Mouse (Mus musculus) retina, postnatal 1 day (tissue): ENCODE results near the gene Nebl.
A peak's percentile ranks its signal among the peaks of the same experiment; 100 is the strongest.
"Not testable (repeated sequence)": the region's sequence is repeated elsewhere in the genome, so short reads cannot be mapped to it uniquely, and the experiment has no call there.

Source experiments
- DNase-seq: peaks from one replicate; pipeline ENCODE4 v3.0.0-alpha.2; 2012

Gene Nebl

DNA sequence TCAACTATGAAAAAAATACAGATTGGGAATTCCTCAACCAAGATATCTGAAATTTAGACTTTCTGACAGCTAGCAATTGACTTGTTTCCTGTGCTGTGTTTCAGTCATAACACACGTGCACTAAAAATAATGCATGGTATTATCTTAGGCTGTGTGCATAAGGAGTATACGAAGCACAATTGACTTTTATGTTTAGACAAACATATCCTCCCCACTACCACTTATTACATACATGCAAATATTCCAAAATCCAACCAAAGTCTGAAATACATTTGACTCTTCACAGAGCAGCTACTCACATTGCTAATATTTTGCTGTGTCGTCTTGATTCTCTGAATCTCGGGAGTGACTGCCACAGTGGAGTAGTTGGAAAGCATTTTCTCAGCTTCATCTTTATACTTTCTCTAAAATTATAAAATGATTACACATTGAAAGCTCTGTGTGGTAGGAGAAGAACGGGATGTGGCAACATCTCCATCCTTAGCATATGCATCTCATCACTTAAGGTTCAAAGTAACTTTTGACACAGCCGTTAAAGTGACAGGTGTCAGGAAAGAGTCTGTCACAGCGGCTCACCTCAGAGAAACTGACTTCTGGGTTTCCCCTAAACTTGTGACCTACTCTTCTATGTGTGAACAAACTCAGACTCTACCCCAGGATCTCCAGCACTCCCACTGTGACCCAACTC is 340.6 kb downstream of the Nebl start:
- DNase-seq, result no peak

DNA sequence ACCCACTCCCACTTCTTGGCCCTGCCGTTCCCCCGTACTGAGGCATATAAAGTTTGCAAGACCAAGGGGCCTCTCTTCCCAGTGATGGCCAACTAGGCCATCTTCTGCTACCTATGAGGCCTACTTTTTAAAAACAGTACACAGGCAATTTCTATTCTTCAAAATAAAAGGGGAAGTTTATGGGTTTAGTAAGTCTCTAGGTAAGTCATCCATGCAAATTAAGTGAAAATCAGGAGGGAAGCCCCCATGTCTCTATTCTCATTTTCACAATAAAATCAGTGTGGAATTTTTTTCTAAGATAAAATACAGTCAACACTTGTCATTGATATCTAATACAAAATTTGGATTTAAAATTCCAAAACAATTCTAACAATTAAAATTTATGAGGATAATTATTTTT is 341.4 kb downstream of the Nebl start:
- DNase-seq, result no peak

- no peak for DNase-seq
These were observed 341.9 kb downstream of the Nebl start for GRCm38 (mm10) chr2:17389379-17389778.

GRCm38 (mm10) chr2:17382227-17382626 is 349.0 kb downstream of the Nebl start:
- no peak for DNase-seq

DNA sequence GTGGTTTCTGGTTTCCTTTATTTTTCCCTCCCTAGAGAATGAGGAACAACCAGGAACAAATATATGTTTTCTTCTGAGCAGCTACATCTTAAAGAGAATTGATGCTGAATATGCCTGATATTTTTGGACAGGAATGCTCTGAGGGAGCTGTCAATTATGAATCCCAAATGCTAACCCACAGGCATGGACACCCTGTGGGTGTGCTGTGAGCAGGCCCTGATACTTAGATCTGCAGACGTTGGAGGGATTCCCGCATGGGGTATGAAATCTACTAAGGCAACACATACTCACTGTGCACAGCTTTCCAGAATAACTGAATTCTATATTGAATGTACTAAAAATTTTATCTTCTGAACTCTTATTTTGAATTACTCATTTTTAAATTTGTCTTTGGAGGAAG is 355.3 kb downstream of the Nebl start:
- DNase-seq, result no peak

DNA sequence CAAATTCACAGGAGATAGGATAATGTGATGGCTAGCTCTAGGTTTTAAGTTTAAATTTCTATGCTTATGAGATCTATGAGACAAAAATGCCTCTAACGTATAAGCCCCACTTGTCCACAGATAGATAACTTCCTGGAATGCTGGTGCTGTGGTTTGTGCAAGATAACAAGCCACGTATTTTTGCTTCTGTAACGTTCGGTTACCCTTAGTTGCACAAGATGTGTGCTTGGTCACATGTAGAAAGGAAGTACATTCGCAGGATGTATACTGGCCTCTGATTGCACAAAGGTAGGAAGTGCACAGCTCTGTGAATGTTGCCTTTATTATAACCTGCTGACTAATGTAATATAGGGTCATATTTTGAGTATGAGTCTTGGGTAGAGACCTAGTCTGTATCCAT is 365.6 kb downstream of the Nebl start:
- no peak for DNase-seq

DNA sequence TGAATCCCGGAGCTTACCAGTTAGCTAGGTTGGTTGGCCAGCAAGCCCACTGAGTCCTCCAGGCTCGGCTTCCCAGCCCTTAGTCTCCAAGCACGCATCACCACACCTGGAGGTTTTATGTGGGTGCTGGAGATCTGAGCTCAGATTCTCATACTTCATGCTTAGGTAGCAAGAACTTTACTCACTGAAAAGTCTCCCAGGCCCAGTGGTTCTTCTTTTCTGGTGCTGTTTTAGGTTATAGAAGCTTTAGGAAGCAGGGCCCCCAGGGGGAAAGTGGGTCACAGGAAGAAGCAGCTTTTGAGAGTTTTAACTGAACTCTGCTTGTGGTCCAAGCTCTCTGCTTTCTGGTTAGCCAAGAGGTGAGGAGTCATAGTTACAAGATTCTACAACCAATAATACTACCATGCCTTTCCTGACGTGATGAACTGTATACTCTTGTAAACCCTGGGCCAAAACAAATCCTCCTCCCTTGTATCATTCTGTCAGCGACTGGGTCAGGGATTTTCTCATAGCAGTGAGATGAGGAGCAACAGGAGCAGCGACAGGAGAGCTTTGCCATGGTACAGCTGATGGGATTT is 366.2 kb downstream of the Nebl start:
- DNase-seq, result no peak

GRCm38 (mm10) chr2:17363337-17364216 is 367.7 kb downstream of the Nebl start:
- no peak for DNase-seq

DNA sequence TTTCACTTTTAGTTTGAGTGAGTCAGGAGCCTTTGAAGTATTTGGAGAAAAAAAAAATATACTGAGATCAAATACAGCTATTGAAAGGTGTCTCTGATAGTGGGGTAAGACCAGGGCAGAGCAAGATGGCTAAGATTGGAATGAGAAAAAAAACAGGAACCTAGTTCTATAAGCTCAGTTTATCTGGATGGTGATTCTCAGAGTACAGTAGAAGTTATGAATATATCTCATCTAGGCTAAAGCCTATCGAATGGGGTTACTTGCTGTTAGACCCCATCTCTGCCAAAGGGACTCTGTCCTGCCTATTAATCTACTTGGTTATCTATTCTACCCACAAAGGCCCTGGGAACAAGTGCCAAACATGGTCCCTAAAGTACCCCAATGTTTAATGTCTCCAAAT is 369.1 kb downstream of the Nebl start:
- no peak for DNase-seq

- DNase-seq, result no peak
These were observed 386.6 kb downstream of the Nebl start for GRCm38 (mm10) chr2:17344643-17345042.

DNA sequence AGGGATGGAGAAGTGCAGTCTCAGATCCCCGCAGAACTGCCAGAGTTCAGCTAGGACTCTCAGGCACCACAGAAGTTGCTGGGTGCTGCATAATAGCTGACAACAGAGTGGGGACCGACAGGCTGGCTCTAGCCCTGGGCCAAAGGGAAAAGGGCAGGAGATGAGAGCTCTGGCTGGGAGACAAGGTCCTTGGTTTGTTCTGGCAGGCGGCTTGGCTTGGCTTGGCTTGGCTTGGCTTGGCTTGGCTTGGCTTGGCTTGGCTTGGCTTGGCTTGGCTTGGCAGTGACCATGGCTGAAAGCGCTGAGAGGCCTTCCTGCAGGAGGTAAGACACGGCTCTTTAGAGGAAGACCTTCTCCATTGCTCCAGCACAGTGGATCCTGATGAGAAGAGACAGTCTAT is 395.8 kb downstream of the Nebl start:
- DNase-seq, result no peak

DNA sequence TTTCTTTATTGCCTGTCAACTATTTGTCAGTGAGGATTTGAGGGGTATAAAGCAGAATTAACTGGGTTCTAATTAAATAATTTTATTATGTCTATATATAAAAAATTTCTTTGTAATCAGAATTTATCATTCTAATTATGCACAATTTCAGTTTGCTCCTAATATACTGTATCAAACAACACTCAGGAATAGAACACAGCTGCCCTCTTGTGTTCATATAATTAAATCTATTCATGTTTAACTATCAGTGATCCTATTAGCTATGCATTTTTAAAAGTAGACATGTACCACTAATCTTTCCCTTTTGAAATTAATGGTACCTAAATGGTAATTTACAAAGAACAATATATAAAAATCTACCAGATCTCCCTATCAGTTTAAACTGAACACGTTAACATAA is 404.7 kb downstream of the Nebl start:
- peak; percentile 14 for DNase-seq

DNA sequence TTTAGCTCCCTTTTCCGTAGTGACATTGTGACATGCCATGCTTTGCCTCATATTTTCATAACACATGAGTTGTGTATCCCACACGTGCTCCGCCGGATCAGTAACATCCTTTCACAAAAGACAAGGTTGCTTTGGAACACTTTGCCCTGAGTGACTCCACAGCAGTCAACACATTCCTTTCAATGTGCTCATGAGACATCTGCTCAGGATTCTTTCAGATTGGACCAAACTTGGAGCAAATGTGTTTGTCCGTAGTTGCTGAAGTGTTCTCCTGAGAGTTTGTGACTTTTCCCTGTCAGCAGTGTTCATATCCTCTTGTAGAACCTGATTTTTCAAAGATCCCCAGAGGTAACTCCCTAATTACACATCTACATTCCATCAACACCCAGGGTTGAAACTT is 414.4 kb downstream of the Nebl start:
- no peak for DNase-seq

DNA sequence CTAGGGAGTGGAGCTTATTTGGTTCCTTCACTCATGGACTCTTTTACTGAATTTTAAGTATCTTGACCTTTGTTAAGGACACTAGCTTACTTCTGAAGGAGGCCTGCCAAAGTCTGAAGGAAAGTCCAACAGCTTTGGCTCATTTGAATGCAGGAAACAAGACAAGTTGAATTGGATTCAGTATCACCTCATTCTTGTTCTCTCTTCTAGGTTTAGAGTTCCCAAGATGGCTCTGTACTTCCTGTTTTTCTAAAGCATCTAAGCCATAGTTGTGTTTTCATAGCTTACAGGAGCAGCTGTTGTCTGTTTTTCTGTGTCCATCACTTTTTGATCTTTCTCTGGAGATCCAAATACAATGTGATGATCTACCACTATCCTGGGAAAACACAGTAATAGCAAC is 429.9 kb downstream of the Nebl start:
- no peak for DNase-seq

DNA sequence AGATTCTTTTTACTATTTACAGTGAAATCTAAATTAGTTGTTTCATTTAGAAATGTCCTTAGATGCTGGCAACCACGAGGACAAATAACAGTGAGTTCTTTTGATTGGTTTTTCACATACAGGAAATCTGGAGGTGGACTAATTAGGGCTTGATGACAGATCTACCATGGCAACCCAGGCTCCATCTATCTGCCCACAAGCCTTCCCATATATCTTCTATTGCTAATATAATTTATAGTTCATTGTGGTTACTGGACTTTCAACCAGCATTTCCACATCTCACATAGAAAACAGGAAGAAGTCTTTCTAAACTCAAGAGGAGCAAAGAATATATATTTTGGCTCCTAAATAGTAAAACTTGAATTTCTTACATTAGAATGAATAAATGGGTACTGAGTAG is 433.8 kb downstream of the Nebl start:
- DNase-seq, result no peak

DNA sequence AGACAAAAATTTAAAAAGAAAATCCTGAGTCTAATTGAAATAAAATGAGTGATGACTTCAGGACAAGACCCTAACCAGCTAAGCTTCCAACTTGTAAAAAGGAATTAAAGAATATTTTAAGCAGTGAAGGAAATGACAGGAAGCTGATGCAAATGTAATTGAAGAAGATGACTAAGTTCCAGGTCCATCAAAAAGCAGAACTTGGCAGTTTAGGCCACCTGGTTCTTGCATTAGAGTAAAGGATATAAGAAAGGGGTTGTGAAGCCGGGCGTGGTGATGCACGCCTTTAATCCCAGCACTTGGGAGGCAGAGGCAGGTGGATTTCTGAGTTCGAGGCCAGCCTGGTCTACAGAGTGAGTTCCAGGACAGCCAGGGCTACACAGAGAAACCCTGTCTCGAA is 436.0 kb downstream of the Nebl start:
- DNase-seq, result not testable (repeated sequence)
